Mouse (Mus musculus) liver, embryonic 15.5 days (tissue): ENCODE data around the gene Scaf11. TPM values are rescaled to one million over a fixed set of nuclear protein-coding genes. Genes with fewer than 3 reads are reported as not detected.

ENCODE experiments used
- ATAC-seq: fragments of 200-750 bp; cut with Nextera tagmentation; 2 replicates; pipeline ENCODE4 v1.8.0; 2017; ENCODE audit warnings: moderate number of reproducible peaks, mild to moderate bottlenecking, moderate library complexity; ENCODE audit not compliant: insufficient read depth
- H3K27ac ChIP-seq: fragments of 300-500 bp; sonication (generic); replicated peaks from 2 replicates; pipeline ENCODE4 v1.5.1; 2015; ENCODE audit warnings: mild to moderate bottlenecking, inconsistent platforms
- H3K27me3 ChIP-seq: fragments of 300-500 bp; sonication (generic); 2 replicates; pipeline ENCODE4 v1.6.1; 2015; ENCODE audit warnings: mild to moderate bottlenecking, inconsistent platforms
- H3K36me3 ChIP-seq: fragments of 300-500 bp; sonication (generic); replicated peaks from 2 replicates; pipeline ENCODE4 v1.6.1; 2015; ENCODE audit warnings: moderate library complexity, mild to moderate bottlenecking, inconsistent platforms
- H3K4me1 ChIP-seq: fragments of 300-500 bp; sonication (generic); replicated peaks from 2 replicates; pipeline ENCODE4 v1.6.1; 2015; ENCODE audit warnings: inconsistent platforms
- H3K4me2 ChIP-seq: fragments of 300-500 bp; sonication (generic); 2 replicates; pipeline ENCODE4 v1.6.1; 2015; ENCODE audit warnings: moderate library complexity, mild to moderate bottlenecking, inconsistent platforms
- H3K4me3 ChIP-seq: fragments of 300-500 bp; sonication (generic); replicated peaks from 2 replicates; pipeline ENCODE4 v1.5.1; 2015; ENCODE audit warnings: mild to moderate bottlenecking, inconsistent platforms
- H3K9ac ChIP-seq: fragments of 300-500 bp; sonication (generic); 2 replicates; pipeline ENCODE4 v1.6.1; 2015; ENCODE audit warnings: moderate library complexity, mild to moderate bottlenecking, inconsistent platforms
- H3K9me3 ChIP-seq: fragments of 300-500 bp; sonication (generic); replicated peaks from 2 replicates; pipeline ENCODE4 v1.6.1; 2016; ENCODE audit warnings: inconsistent platforms
- whole genome bisulfite sequencing: fragments of 180-500 bp; shearing (Covaris S2); methylation state at CpG from one replicate; pipeline ENCODE4 v1.1.7; 2015; ENCODE audit warnings: mixed read lengths; ENCODE audit not compliant: insufficient replicate concordance; 5-methylcytosine and 5-hydroxymethylcytosine counted together
- microRNA-seq: library from miRNA; unstranded; fragments of <30 nt; microRNA quantifications from one replicate; pipeline ENCODE4, GENCODE M21; 2016
- polyA plus RNA-seq: library from polyadenylated mRNA; unstranded; fragments of >200 nt; fragmentation: Nextera tagmentation; extraction: Ambion mirVana; gene quantifications from 2 replicates; pipeline ENCODE4 v1.2.1, GENCODE M21; 2015

Gene Scaf11
- polyA plus RNA-seq, 1 experiment from 2014 or later = 40.1 TPM

DNA sequence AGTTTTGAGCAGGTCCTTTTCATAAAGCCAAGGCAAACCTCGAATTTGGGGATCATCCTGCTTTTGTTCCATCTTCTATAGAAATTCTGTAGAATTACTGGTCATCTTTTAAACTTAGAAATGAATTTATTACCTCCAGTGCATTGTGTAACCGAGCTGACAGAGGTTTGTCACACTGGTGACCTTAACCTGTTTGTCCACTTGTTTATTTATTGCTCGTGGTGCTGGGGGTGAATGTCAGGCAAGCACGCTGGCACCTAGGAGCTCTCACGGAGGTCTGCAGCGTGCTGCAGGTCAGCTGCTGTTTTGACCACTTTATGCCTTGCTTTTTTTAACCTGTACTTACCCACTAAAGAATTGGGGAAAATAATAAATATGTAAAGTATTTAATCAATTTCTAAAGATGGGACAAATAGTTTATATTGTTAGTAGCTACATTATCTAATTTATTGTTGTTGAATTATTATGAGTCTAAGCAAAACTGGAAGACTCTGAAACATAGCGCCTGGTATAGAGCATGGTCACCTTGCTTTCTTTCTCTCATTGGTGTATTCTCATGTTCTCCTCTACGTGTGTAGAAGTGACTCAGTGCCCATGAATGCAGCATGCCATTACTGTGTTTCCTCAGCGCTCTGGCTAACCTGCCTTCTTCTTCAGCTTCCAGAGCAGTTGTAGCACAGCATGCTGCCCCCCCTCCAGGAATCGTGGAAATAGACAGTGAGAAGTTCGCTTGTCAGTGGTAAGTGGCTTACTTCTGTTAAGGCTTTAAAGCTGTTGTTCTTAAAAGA is 94.3 kb downstream of the Scaf11 start:
- H3K27me3 ChIP-seq = no peaks in the 10 kb centered on the region
- 81% methylated on average over 11 of the region's 11 CpGs for WGBS
- no peaks in the 10 kb centered on the region for H3K4me1 ChIP-seq
- H3K9me3 ChIP-seq = no peaks in the 10 kb centered on the region
- peaks cover 90% of the 10 kb centered on the region for H3K36me3 ChIP-seq
- H3K9ac ChIP-seq = no peak overlapping the region
- H3K4me2 ChIP-seq = no peak overlapping the region
- H3K27ac ChIP-seq = no peak overlapping the region
- H3K4me3 ChIP-seq = no peak overlapping the region
- no peak for ATAC-seq

DNA sequence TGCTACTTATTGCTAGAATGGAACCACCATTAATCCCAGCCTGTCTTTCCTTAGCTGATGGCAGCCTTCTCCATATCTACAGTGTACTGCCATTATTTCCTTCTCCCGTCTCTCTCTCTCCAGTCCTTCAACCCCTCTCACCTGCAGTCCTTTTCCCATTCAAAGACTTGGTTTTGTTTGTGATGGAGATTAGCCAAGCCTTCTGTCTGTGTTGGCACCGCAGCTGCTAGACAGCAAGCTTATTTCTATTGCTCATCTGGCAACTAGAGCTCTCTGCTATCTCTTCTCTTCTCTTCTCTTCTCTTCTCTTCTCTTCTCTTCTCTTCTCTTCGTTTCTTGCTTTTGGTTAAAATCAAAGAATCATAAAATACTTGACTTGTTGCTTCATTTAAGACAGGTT is 95.3 kb downstream of the Scaf11 start:
- H3K9ac ChIP-seq = no peak overlapping the region
- H3K4me1 ChIP-seq = no peaks in the 10 kb centered on the region
- no peak overlapping the region for H3K4me3 ChIP-seq
- no peak overlapping the region for H3K27ac ChIP-seq
- peaks cover 88% of the 10 kb centered on the region for H3K36me3 ChIP-seq
- no peaks in the 10 kb centered on the region for H3K9me3 ChIP-seq
- H3K27me3 ChIP-seq = no peaks in the 10 kb centered on the region
- WGBS = 79% methylated on average over 3 of the region's 3 CpGs
- no peak overlapping the region for H3K4me2 ChIP-seq
- no peak for ATAC-seq

Small RNAs within 50 kb of the gene (microRNA-seq; reads per million reads assigned to microRNA genes)
- gene Gm25397 = not detected

Other genes with a start within 250 kb of the Scaf11 start
- gene Arid2, start 173.3 kb downstream of the Scaf11 start, polyA plus RNA-seq = 7.5 and 8.0 TPM in 2 replicates
- gene Slc38a1, start 182.1 kb upstream of the Scaf11 start, polyA plus RNA-seq = 14.5 and 18.2 TPM in 2 replicates
- 33.8 and 33.9 TPM in 2 replicates for gene Slc38a2, start 238.9 kb upstream of the Scaf11 start, polyA plus RNA-seq